Mouse (Mus musculus) embryonic fibroblast, embryonic 13.5 days (primary cell): ENCODE results near the gene Fam111a.

ENCODE experiments used
- CTCF ChIP-seq: IDR thresholded peaks from 2 replicates; pipeline ENCODE4 v1.5.1; 2011; ENCODE audit warnings: mild to moderate bottlenecking, control low read depth, low read length, moderate library complexity, borderline replicate concordance; ENCODE audit not compliant: insufficient read depth
- POLR2A ChIP-seq: IDR thresholded peaks from 2 replicates; pipeline ENCODE4 v1.6.1; 2011; ENCODE audit warnings: low read depth, mild to moderate bottlenecking, control low read depth, low read length, moderate library complexity

DNA sequence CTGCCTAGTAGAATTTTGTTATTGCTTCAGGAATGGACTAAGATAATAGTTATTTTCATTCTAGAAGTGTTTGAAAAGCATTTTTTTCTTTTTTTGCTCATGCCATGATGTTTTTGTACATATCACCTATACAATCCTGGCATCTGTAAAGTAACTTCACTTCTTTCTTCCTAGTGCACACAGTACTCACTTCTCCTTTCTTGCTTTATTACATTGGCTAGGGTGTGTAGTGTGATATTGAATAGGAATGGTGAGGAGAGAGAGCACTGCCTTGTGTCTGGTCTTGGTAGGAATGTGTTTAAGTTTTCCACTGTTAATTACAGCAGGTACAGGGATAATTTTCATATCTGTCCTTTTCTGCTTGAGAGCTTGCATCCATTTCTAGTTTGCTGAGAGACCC lies 30.9 kb upstream of the Fam111a start:
- TF ChIP-seq CTCF (no peak), POLR2A (no peak)
